Mouse (Mus musculus): ENCODE measurements around the gene Grcc10. TPM values are rescaled to one million over a fixed set of nuclear protein-coding genes. Genes with fewer than 3 reads are reported as not detected.

The Grcc10 gene
- polyA plus RNA-seq, 1 experiment from 2014 or later, result 519 TPM

GRCm38 (mm10) chr6:124704417-124704816, 36.8 kb downstream of the Grcc10 start:
- Histone ChIP-seq H3K36me3 (peaks cover 97% of the 10 kb centered on the region), H3K4me1 (peaks cover 13% of the 10 kb centered on the region), H3K4me3 (replicated peaks) (no peak overlapping the region), H3K4me2 (no peak overlapping the region), H3K9ac (no peak overlapping the region), H3K9me3 (replicated peaks) (no peaks in the 10 kb centered on the region), H3K27me3 (no peaks in the 10 kb centered on the region), H3K27ac (no peak overlapping the region)
- WGBS, result 97% methylated on average over 2 of the region's 2 CpGs
- ATAC-seq (replicated peaks; ENCODE audit: low FRiP score), result no peak

DNA sequence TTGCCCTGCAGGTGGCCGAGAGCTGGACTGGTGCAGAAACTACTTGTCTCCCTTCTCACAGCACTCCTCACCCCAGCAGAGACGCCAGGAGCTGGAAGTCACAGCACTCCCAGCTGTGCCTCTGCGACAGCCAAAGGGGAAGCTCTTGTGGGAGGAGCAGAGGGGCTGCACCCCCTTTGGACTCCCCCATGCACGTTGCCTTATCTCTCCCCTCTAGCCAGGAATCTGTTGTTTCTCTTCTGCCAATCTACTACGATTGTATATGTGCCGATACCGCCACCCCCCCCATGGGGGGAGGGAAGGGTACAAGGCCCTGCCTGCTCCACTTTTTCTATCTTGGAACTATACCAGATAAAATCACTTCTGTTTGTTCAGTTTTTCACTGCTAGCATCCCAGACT, 37.4 kb downstream of the Grcc10 start:
- no peaks in the 10 kb centered on the region for H3K9me3 ChIP-seq (replicated peaks)
- H3K4me3 ChIP-seq (replicated peaks), result no peak overlapping the region
- WGBS, result 74% methylated on average over 7 of the region's 7 CpGs
- no peak overlapping the region for H3K27ac ChIP-seq
- peaks cover 98% of the 10 kb centered on the region for H3K36me3 ChIP-seq
- H3K4me2 ChIP-seq, result no peak overlapping the region
- H3K4me1 ChIP-seq, result peaks cover 18% of the 10 kb centered on the region
- no peaks in the 10 kb centered on the region for H3K27me3 ChIP-seq
- no peak for ATAC-seq (replicated peaks; ENCODE audit: low FRiP score)
- no peak overlapping the region for H3K9ac ChIP-seq

- peaks cover 97% of the 10 kb centered on the region for H3K36me3 ChIP-seq
- H3K4me3 ChIP-seq (replicated peaks), result no peak overlapping the region
- H3K4me2 ChIP-seq, result no peak overlapping the region
- H3K4me1 ChIP-seq, result peaks cover 15% of the 10 kb centered on the region
- H3K27me3 ChIP-seq, result no peaks in the 10 kb centered on the region
- ATAC-seq (replicated peaks; ENCODE audit: low FRiP score), result peak; percentile 60
- H3K9ac ChIP-seq, result no peak overlapping the region
- no peak overlapping the region for H3K27ac ChIP-seq
- no peaks in the 10 kb centered on the region for H3K9me3 ChIP-seq (replicated peaks)
- WGBS, result 46% methylated on average over 3 of the region's 3 CpGs
These were observed 38.4 kb downstream of the Grcc10 start for GRCm38 (mm10) chr6:124702784-124703103.

- Histone ChIP-seq H3K4me3 (replicated peaks) (no peak overlapping the region), H3K36me3 (peaks cover 92% of the 10 kb centered on the region), H3K9me3 (replicated peaks) (no peaks in the 10 kb centered on the region), H3K27me3 (no peaks in the 10 kb centered on the region), H3K27ac (no peak overlapping the region), H3K4me2 (no peak overlapping the region), H3K9ac (no peak overlapping the region), H3K4me1 (peaks cover 15% of the 10 kb centered on the region)
- WGBS, result 93% methylated on average over 17 of the region's 17 CpGs
- peak; percentile 6; the same call in 1 of the 2 replicates for ATAC-seq (replicated peaks; ENCODE audit: low FRiP score)
These were observed 38.9 kb downstream of the Grcc10 start for GRCm38 (mm10) chr6:124702102-124702783.

DNA sequence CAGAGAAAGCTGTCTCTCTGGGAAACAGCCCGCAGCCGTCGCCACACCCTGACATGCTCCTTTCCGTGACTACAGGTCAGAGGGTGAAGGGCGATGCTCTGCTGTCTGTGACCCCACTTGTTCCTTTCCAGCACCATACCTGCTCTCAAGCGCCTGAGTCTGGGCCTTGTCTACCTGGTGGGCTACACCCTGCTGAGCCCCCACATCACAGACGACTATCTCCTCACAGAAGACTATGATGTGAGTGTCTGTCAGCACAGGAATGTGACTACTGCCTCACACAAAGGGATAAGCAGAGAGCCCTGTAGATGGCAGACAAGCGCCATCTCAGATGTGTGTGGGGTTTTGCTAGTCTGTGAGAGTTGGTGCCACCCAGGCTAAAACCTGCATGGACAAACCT, 39.8 kb downstream of the Grcc10 start:
- no peak for ATAC-seq (replicated peaks; ENCODE audit: low FRiP score)
- Histone ChIP-seq H3K9ac (no peak overlapping the region), H3K36me3 (peaks cover 83% of the 10 kb centered on the region)

GRCm38 (mm10) chr6:124699962-124700610, 41.1 kb downstream of the Grcc10 start:
- Histone ChIP-seq H3K27ac (peak overlapping the region; percentile 24; the same call in 1 of the 2 replicates), H3K27me3 (no peaks in the 10 kb centered on the region), H3K4me2 (no peak overlapping the region), H3K9ac (no peak overlapping the region), H3K4me1 (peaks cover 15% of the 10 kb centered on the region), H3K36me3 (peaks cover 79% of the 10 kb centered on the region), H3K9me3 (replicated peaks) (no peaks in the 10 kb centered on the region), H3K4me3 (replicated peaks) (no peak overlapping the region)
- WGBS, result 67% methylated on average over 11 of the region's 11 CpGs
- ATAC-seq (replicated peaks; ENCODE audit: low FRiP score), result peak; percentile 12; the same call in 1 of the 2 replicates

More for the DNA sequence above, 39.8 kb downstream of the Grcc10 start:
- WGBS, result 71% methylated on average over 8 of the region's 8 CpGs
- no peaks in the 10 kb centered on the region for H3K27me3 ChIP-seq
- H3K4me3 ChIP-seq (replicated peaks), result no peak overlapping the region
- no peaks in the 10 kb centered on the region for H3K9me3 ChIP-seq (replicated peaks)
- H3K27ac ChIP-seq, result no peak overlapping the region
- H3K4me2 ChIP-seq, result no peak overlapping the region
- H3K4me1 ChIP-seq, result peaks cover 15% of the 10 kb centered on the region

GRCm38 (mm10) chr6:124699366-124699765, 41.8 kb downstream of the Grcc10 start:
- WGBS, result 83% methylated on average over 4 of the region's 4 CpGs
- H3K4me1 ChIP-seq, result peaks cover 21% of the 10 kb centered on the region
- no peak overlapping the region for H3K4me2 ChIP-seq
- H3K4me3 ChIP-seq (replicated peaks), result no peak overlapping the region
- peaks cover 71% of the 10 kb centered on the region for H3K36me3 ChIP-seq
- no peak overlapping the region for H3K9ac ChIP-seq
- H3K9me3 ChIP-seq (replicated peaks), result no peaks in the 10 kb centered on the region
- H3K27ac ChIP-seq, result no peak overlapping the region
- H3K27me3 ChIP-seq, result no peaks in the 10 kb centered on the region
- ATAC-seq (replicated peaks; ENCODE audit: low FRiP score), result no peak

- Histone ChIP-seq H3K9me3 (replicated peaks) (no peaks in the 10 kb centered on the region), H3K4me1 (peaks cover 27% of the 10 kb centered on the region), H3K4me2 (no peak overlapping the region), H3K27me3 (no peaks in the 10 kb centered on the region), H3K36me3 (peaks cover 65% of the 10 kb centered on the region), H3K9ac (no peak overlapping the region), H3K4me3 (replicated peaks) (no peak overlapping the region), H3K27ac (no peak overlapping the region)
- ATAC-seq (replicated peaks; ENCODE audit: low FRiP score), result no peak
- 74% methylated on average over 6 of the region's 6 CpGs for WGBS
These were observed 42.4 kb downstream of the Grcc10 start for GRCm38 (mm10) chr6:124698751-124699150.

DNA sequence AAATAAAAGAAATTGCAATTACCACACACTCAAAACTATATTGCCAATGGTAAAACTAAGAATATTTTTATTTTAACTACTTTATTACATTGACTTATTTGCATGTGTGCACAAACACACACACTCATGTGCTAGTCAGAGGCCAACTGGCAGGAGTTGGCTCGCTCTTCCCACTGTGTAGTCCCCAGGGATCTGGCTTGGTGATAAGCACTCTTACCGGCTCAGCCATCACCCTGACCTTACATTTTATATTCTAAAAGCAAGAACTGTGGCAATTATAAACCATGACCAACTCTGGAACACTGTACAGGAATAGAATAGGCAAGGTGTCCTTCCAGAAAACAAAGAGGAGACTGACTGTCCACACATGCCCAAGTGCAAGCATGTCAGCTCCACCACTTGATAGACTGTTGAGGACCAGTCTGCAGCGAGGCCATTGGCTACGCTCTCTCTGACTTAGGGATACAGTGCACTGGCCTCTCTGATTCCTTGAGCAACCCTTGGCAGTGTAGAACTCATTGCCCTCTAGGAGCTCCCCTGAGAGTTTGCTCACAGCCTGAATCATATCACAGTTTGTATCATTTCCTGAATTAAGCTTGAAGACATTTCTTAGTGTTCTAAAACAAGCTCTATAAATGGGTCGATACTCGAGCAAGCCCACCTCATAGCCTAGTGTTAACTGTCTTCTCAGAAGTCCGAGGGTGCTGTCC, 44.6 kb downstream of the Grcc10 start:
- H3K4me3 ChIP-seq (replicated peaks), result no peak overlapping the region
- 89% methylated on average over 7 of the region's 7 CpGs for WGBS
- H3K36me3 ChIP-seq, result peaks cover 44% of the 10 kb centered on the region
- H3K27ac ChIP-seq, result no peak overlapping the region
- no peak overlapping the region for H3K4me2 ChIP-seq
- no peak for ATAC-seq (replicated peaks; ENCODE audit: low FRiP score)
- H3K27me3 ChIP-seq, result no peaks in the 10 kb centered on the region
- H3K4me1 ChIP-seq, result peaks cover 36% of the 10 kb centered on the region
- no peak overlapping the region for H3K9ac ChIP-seq
- H3K9me3 ChIP-seq (replicated peaks), result no peaks in the 10 kb centered on the region

GRCm38 (mm10) chr6:124694166-124694955, 46.8 kb downstream of the Grcc10 start:
- ATAC-seq (replicated peaks; ENCODE audit: low FRiP score), result peak; percentile 15; the same call in 1 of the 2 replicates
- WGBS, result 61% methylated on average over 15 of the region's 15 CpGs
- peak overlapping the region; percentile 87 for H3K27ac ChIP-seq
- no peak overlapping the region for H3K4me3 ChIP-seq (replicated peaks)
- no peaks in the 10 kb centered on the region for H3K27me3 ChIP-seq
- no peaks in the 10 kb centered on the region for H3K9me3 ChIP-seq (replicated peaks)
- H3K4me1 ChIP-seq, result peaks cover 29% of the 10 kb centered on the region
- H3K4me2 ChIP-seq, result no peak overlapping the region
- H3K9ac ChIP-seq, result no peak overlapping the region
- H3K36me3 ChIP-seq, result peaks cover 23% of the 10 kb centered on the region; the same call in 1 of the 2 replicates

DNA sequence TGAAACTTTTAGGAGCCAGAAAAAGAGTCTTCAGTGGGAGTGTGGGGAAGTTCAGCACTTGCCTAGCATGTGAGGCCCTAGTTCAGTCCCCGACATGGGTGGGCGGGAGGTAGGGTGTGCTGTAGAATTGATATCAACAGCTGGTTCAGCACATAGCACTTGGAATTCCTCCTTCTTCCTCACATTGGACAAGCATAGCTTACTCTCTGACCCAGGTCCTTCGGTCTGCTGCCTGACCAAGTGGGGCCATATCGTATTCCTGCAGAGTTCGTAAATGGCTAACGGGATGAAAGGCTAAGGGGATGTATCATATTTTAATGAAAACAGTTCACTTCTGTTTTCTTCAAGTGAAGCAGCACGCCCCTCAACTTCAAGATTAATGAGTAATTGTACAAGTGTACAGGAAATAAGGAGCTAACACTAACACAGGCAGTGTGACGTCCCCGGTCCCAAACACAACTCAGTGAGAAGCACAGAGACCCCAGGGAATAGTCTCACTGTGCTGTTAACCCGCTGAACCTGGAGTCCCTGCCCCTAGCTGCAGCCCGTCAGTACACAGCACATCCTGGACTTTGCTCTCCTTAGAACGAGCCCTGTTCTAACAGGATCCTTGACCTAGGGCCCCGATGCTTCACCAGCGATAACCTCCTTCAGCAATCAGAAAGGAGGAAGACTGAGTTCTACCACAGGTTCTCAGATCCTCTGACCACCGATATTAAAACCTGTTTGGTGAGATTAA, 47.8 kb downstream of the Grcc10 start:
- Histone ChIP-seq H3K4me1 (peaks cover 24% of the 10 kb centered on the region), H3K36me3 (peaks cover 14% of the 10 kb centered on the region; the same call in 1 of the 2 replicates), H3K27ac (peak overlapping the region; percentile 87), H3K9ac (no peak overlapping the region), H3K4me3 (replicated peaks) (no peak overlapping the region), H3K4me2 (no peak overlapping the region), H3K9me3 (replicated peaks) (no peaks in the 10 kb centered on the region), H3K27me3 (no peaks in the 10 kb centered on the region)
- 22% methylated on average over 15 of the region's 15 CpGs for WGBS
- peak; percentile 88 for ATAC-seq (replicated peaks; ENCODE audit: low FRiP score)
